Mouse (Mus musculus): Measurements from ENCODE around the gene Brd2. TPM values are rescaled to one million over a fixed set of nuclear protein-coding genes. Genes with fewer than 3 reads are reported as not detected.

Brd2 gene
- polyA plus RNA-seq, 1 experiment = 233 TPM

- H3K27ac ChIP-seq (ENCODE audit: insufficient read depth, low read depth, low read length) = no peak overlapping the region
- TF ChIP-seq CTCF (IDR thresholded peaks at IDR 0.05; ENCODE audit: insufficient read depth, low read depth, low read length) (no peak), POLR2A (IDR thresholded peaks at IDR 0.05; ENCODE audit: insufficient read depth, low read depth, low read length) (no peak)
- H3K4me3 ChIP-seq (ENCODE audit: insufficient read depth, low read depth, low read length) = no peak overlapping the region
- peaks cover 4% of the 10 kb centered on the region for H3K4me1 ChIP-seq (ENCODE audit: control insufficient read depth, insufficient read depth, low read length)
- 69% methylated on average over 10 of the region's 10 CpGs for WGBS
Observed at GRCm38 (mm10) chr17:34098709-34099479, 23.5 kb downstream of the Brd2 start.

GRCm38 (mm10) chr17:34097272-34097671 is 25.2 kb downstream of the Brd2 start:
- Histone ChIP-seq H3K4me3 (ENCODE audit: insufficient read depth, low read depth, low read length) (no peak overlapping the region), H3K27ac (ENCODE audit: insufficient read depth, low read depth, low read length) (no peak overlapping the region), H3K4me1 (ENCODE audit: control insufficient read depth, insufficient read depth, low read length) (peaks cover 4% of the 10 kb centered on the region)
- no peak for TF ChIP-seq CTCF (IDR thresholded peaks at IDR 0.05; ENCODE audit: insufficient read depth, low read depth, low read length)
- TF ChIP-seq POLR2A (IDR thresholded peaks at IDR 0.05; ENCODE audit: insufficient read depth, low read depth, low read length) = no peak
- 60% methylated on average over 5 of the region's 5 CpGs for WGBS

- Histone ChIP-seq H3K27ac (ENCODE audit: insufficient read depth, low read depth, low read length) (no peak overlapping the region), H3K4me1 (ENCODE audit: control insufficient read depth, insufficient read depth, low read length) (peaks cover under 1% of the 10 kb centered on the region), H3K4me3 (ENCODE audit: insufficient read depth, low read depth, low read length) (no peak overlapping the region)
- WGBS = 71% methylated on average over 3 of the region's 3 CpGs
- TF ChIP-seq POLR2A (IDR thresholded peaks at IDR 0.05; ENCODE audit: insufficient read depth, low read depth, low read length) (no peak), CTCF (IDR thresholded peaks at IDR 0.05; ENCODE audit: insufficient read depth, low read depth, low read length) (no peak)
Observed at GRCm38 (mm10) chr17:34096497-34097010, 25.9 kb downstream of the Brd2 start.

- WGBS = 89% methylated on average over 27 of the region's 27 CpGs
- H3K27ac ChIP-seq (ENCODE audit: insufficient read depth, low read depth, low read length) = no peak overlapping the region
- TF ChIP-seq CTCF (IDR thresholded peaks at IDR 0.05; ENCODE audit: insufficient read depth, low read depth, low read length) (no peak), POLR2A (IDR thresholded peaks at IDR 0.05; ENCODE audit: insufficient read depth, low read depth, low read length) (no peak)
- no peak overlapping the region for H3K4me3 ChIP-seq (ENCODE audit: insufficient read depth, low read depth, low read length)
- no peaks in the 10 kb centered on the region for H3K4me1 ChIP-seq (ENCODE audit: control insufficient read depth, insufficient read depth, low read length)
Observed at GRCm38 (mm10) chr17:34094283-34095035, 28.0 kb downstream of the Brd2 start.

- 49% methylated on average over 7 of the region's 7 CpGs for WGBS
- Histone ChIP-seq H3K27ac (ENCODE audit: insufficient read depth, low read depth, low read length) (no peak overlapping the region), H3K4me3 (ENCODE audit: insufficient read depth, low read depth, low read length) (no peak overlapping the region), H3K4me1 (ENCODE audit: control insufficient read depth, insufficient read depth, low read length) (no peaks in the 10 kb centered on the region)
- TF ChIP-seq POLR2A (IDR thresholded peaks at IDR 0.05; ENCODE audit: insufficient read depth, low read depth, low read length) = no peak
- no peak for TF ChIP-seq CTCF (IDR thresholded peaks at IDR 0.05; ENCODE audit: insufficient read depth, low read depth, low read length)
Observed at GRCm38 (mm10) chr17:34093199-34093874, 29.1 kb downstream of the Brd2 start.

GRCm38 (mm10) chr17:34092197-34092875 is 30.1 kb downstream of the Brd2 start, which contains the start of gene H2-Oa:
H2-Oa (plus strand) TSS chr17:34092340.
- Histone ChIP-seq H3K4me1 (ENCODE audit: control insufficient read depth, insufficient read depth, low read length) (no peaks in the 10 kb centered on the region), H3K27ac (ENCODE audit: insufficient read depth, low read depth, low read length) (no peak within 1 kb of the TSS), H3K4me3 (ENCODE audit: insufficient read depth, low read depth, low read length) (no peak within 1 kb of the TSS)
- WGBS = 56% methylated on average over 11 of the region's 11 CpGs
- TF ChIP-seq CTCF (IDR thresholded peaks at IDR 0.05; ENCODE audit: insufficient read depth, low read depth, low read length) (no peak), POLR2A (IDR thresholded peaks at IDR 0.05; ENCODE audit: insufficient read depth, low read depth, low read length) (no peak)

- Histone ChIP-seq H3K27ac (ENCODE audit: insufficient read depth, low read depth, low read length) (no peak overlapping the region), H3K4me3 (ENCODE audit: insufficient read depth, low read depth, low read length) (no peak overlapping the region), H3K4me1 (ENCODE audit: control insufficient read depth, insufficient read depth, low read length) (no peaks in the 10 kb centered on the region)
- WGBS = 52% methylated on average over 7 of the region's 7 CpGs
- no peak for TF ChIP-seq POLR2A (IDR thresholded peaks at IDR 0.05; ENCODE audit: insufficient read depth, low read depth, low read length)
- TF ChIP-seq CTCF (IDR thresholded peaks at IDR 0.05; ENCODE audit: insufficient read depth, low read depth, low read length) = no peak
Observed at GRCm38 (mm10) chr17:34090923-34091322, 31.5 kb downstream of the Brd2 start.

GRCm38 (mm10) chr17:34088124-34088523 is 34.3 kb downstream of the Brd2 start:
- H3K4me3 ChIP-seq (ENCODE audit: insufficient read depth, low read depth, low read length) = no peak overlapping the region
- H3K4me1 ChIP-seq (ENCODE audit: control insufficient read depth, insufficient read depth, low read length) = no peaks in the 10 kb centered on the region; the same call in 1 of the 2 replicates
- no peak for TF ChIP-seq POLR2A (IDR thresholded peaks at IDR 0.05; ENCODE audit: insufficient read depth, low read depth, low read length)
- TF ChIP-seq CTCF (IDR thresholded peaks at IDR 0.05; ENCODE audit: insufficient read depth, low read depth, low read length) = no peak
- no peak overlapping the region for H3K27ac ChIP-seq (ENCODE audit: insufficient read depth, low read depth, low read length)
- WGBS = 90% methylated on average over 11 of the region's 11 CpGs

Data from olfactory bulb, adult 2 months (tissue).